Mouse (Mus musculus): ENCODE results near the gene 5031439G07Rik. TPM values are rescaled to one million over a fixed set of nuclear protein-coding genes. Genes with fewer than 3 reads are reported as not detected.

The 5031439G07Rik gene
- polyA plus RNA-seq, 1 experiment from 2014 or later = 19.0 TPM

DNA sequence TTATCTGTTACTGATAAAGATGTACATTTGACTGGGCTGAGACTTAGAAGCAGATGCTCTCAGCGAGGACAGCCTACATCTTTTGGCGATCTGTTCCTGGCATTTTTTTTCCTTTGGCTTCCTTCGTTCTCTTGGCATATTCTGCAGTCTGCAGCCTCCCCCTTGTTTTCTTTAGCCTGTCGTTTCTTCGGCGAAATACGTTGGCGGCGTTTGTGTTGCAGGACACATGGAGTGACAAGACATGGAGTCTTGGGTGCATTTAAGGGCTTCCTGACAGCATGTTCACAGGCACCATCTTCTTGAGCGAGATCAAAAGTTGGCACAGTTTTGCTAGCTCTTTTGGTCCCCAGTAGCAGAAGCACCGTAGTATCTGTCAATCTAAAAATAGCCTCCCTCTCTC is 27.4 kb upstream of the 5031439G07Rik start:
- WGBS = 91% methylated on average over 11 of the region's 11 CpGs
- Histone ChIP-seq H3K4me3 (replicated peaks) (no peak overlapping the region), H3K27me3 (peaks cover 26% of the 10 kb centered on the region), H3K4me2 (replicated peaks) (no peak overlapping the region), H3K4me1 (replicated peaks) (peaks cover 11% of the 10 kb centered on the region), H3K9ac (replicated peaks) (no peak overlapping the region), H3K27ac (no peak overlapping the region), H3K36me3 (no peaks in the 10 kb centered on the region), H3K9me3 (no peaks in the 10 kb centered on the region)
- no peak for ATAC-seq

DNA sequence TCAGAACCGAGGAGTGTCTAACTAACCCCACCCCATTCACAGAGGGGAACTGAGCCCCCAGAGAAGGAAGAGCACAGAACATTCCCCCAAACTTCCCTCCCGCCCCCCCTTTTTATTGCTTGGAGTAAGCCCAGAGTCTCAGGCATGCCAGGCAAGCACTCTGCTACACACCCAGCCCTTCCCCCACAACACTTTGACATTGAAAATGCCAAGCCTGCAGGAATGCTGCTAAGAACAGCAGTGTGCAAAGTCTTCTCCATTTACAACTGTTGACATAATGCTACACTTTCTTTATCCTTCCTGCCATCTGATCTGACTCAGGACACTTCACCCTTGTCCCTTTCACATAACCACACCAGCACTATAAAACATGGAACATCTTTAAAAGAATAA is 24.3 kb upstream of the 5031439G07Rik start:
- Histone ChIP-seq H3K4me1 (replicated peaks) (peaks cover 11% of the 10 kb centered on the region), H3K27me3 (peaks cover 20% of the 10 kb centered on the region), H3K4me3 (replicated peaks) (no peak overlapping the region), H3K9me3 (no peaks in the 10 kb centered on the region), H3K27ac (no peak overlapping the region), H3K9ac (replicated peaks) (no peak overlapping the region), H3K36me3 (no peaks in the 10 kb centered on the region), H3K4me2 (replicated peaks) (no peak overlapping the region)
- 46% methylated on average over 2 of the region's 2 CpGs for WGBS
- ATAC-seq = no peak

DNA sequence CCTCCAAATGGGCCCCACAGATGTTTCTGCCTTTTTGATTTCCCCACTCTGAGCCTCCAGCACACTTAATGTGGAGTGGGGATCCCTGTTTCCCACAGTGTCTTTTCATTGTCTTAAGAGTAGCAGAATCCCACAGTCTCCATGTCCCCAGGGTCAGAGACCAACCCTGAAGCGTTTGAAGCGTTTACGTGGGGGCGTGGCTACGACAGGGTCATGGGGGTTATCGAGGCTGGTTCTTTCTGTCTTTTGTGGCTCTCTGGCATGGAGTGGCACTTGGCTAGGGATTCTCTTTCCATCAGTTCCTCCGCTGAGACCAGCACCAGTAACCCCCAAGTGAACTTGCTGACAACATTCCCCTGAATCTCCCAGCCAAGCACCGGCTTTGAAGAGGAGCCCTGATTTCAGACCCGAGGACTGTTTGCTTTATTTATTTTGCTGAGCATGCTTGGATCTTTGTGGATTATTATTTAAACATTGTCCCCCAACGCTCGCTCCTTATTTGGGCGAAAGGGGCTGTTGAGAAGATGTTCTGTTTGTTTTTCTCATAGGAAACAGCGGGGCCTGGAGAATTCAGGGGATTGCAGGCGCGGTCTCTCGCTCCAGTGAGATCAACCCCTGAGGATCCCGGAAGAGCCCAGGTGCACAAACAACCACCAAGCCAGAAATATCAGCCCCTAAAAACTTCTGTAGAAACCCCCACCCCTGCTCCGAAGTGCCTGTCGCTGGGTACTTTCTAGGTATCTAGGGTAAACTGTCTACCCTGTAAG is 23.7 kb upstream of the 5031439G07Rik start:
- Histone ChIP-seq H3K36me3 (no peaks in the 10 kb centered on the region), H3K27ac (no peak overlapping the region), H3K9me3 (no peaks in the 10 kb centered on the region), H3K27me3 (peaks cover 15% of the 10 kb centered on the region), H3K4me2 (replicated peaks) (no peak overlapping the region), H3K4me1 (replicated peaks) (peaks cover 10% of the 10 kb centered on the region), H3K4me3 (replicated peaks) (no peak overlapping the region), H3K9ac (replicated peaks) (no peak overlapping the region)
- ATAC-seq = no peak
- 43% methylated on average over 19 of the region's 19 CpGs for WGBS

- Histone ChIP-seq H3K27ac (no peak overlapping the region), H3K36me3 (no peaks in the 10 kb centered on the region), H3K4me1 (replicated peaks) (peaks cover 10% of the 10 kb centered on the region), H3K4me2 (replicated peaks) (no peak overlapping the region), H3K9ac (replicated peaks) (no peak overlapping the region), H3K27me3 (no peaks in the 10 kb centered on the region), H3K4me3 (replicated peaks) (no peak overlapping the region), H3K9me3 (no peaks in the 10 kb centered on the region)
- ATAC-seq = no peak
- 83% methylated on average over 8 of the region's 8 CpGs for WGBS
Observed at GRCm38 (mm10) chr15:85009666-85010065, 21.3 kb upstream of the 5031439G07Rik start.

- WGBS = 20% methylated on average over 29 of the region's 29 CpGs
- H3K4me3 ChIP-seq (replicated peaks) = no peak overlapping the region
- ATAC-seq = no peak
- H3K36me3 ChIP-seq = no peaks in the 10 kb centered on the region
- peaks cover 26% of the 10 kb centered on the region; the same call in 1 of the 2 replicates for H3K27me3 ChIP-seq
- no peaks in the 10 kb centered on the region for H3K4me1 ChIP-seq (replicated peaks)
- no peak overlapping the region for H3K4me2 ChIP-seq (replicated peaks)
- no peak overlapping the region for H3K27ac ChIP-seq
- no peak overlapping the region for H3K9ac ChIP-seq (replicated peaks)
- no peaks in the 10 kb centered on the region for H3K9me3 ChIP-seq
Observed at GRCm38 (mm10) chr15:85000984-85001982, 12.9 kb upstream of the 5031439G07Rik start.

- ATAC-seq = no peak
- no peaks in the 10 kb centered on the region for H3K36me3 ChIP-seq
- no peak overlapping the region for H3K4me2 ChIP-seq (replicated peaks)
- no peaks in the 10 kb centered on the region for H3K9me3 ChIP-seq
- H3K27me3 ChIP-seq = peaks cover 30% of the 10 kb centered on the region; the same call in 1 of the 2 replicates
- no peak overlapping the region for H3K9ac ChIP-seq (replicated peaks)
- H3K4me1 ChIP-seq (replicated peaks) = no peaks in the 10 kb centered on the region
- H3K27ac ChIP-seq = no peak overlapping the region
- no peak overlapping the region for H3K4me3 ChIP-seq (replicated peaks)
- 61% methylated on average over 7 of the region's 7 CpGs for WGBS
Observed at GRCm38 (mm10) chr15:84999911-85000310, 11.6 kb upstream of the 5031439G07Rik start.

- ATAC-seq = no peak
- Histone ChIP-seq H3K27ac (no peak overlapping the region), H3K9ac (replicated peaks) (no peak overlapping the region), H3K4me1 (replicated peaks) (no peaks in the 10 kb centered on the region), H3K4me2 (replicated peaks) (no peak overlapping the region), H3K27me3 (peaks cover 39% of the 10 kb centered on the region; the same call in 1 of the 2 replicates), H3K9me3 (no peaks in the 10 kb centered on the region), H3K36me3 (no peaks in the 10 kb centered on the region), H3K4me3 (replicated peaks) (no peak overlapping the region)
- WGBS = 78% methylated on average over 14 of the region's 14 CpGs
Observed at GRCm38 (mm10) chr15:84997768-84998454, 9.6 kb upstream of the 5031439G07Rik start.

DNA sequence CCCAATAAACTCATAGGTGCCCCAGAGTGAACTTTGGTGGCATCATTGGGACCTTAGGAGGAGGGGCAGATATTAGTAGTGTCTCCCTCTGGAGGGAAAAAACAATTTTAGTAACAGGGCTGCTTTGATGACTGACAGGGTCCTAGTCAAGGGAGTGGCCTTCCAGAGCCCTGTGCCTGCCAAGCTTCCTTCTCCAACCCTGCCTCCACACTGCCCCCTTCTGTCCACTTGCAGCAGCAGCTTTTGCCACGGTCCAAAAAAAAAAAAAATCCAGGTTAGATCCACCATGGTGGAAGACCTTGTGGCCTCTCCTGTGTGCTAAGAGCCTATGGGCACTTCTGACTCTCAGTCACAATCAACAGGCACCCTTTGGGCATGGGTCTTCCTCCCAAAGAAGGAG is 7.6 kb upstream of the 5031439G07Rik start:
- WGBS = 0% methylated on average over 1 of the region's 1 CpGs
- no peak for ATAC-seq
- H3K4me2 ChIP-seq (replicated peaks) = no peak overlapping the region

DNA sequence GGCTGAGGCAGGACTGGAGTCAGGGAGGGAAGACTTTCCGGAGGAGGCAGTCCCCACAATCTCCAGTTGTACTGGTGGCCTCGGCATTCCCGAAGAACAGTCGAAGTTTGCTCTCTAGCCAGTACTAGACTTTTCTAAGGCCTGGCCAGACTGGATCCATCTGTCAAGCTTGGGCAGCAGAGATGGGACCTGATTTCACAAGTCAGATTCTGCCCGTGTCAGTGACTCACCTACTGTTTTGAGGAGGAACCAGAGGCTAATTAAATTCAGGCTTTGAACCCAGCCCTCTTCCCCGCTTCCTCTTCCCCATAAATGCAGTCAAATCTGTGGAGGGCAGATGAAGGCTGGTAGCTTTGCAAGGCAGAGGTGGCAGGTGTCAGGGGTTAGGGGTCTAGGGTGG is 6.7 kb upstream of the 5031439G07Rik start:
- Histone ChIP-seq H3K4me3 (replicated peaks) (no peak overlapping the region), H3K27ac (no peak overlapping the region), H3K9me3 (no peaks in the 10 kb centered on the region), H3K4me2 (replicated peaks) (no peak overlapping the region), H3K36me3 (no peaks in the 10 kb centered on the region), H3K27me3 (peaks cover 25% of the 10 kb centered on the region; the same call in 1 of the 2 replicates), H3K4me1 (replicated peaks) (no peaks in the 10 kb centered on the region), H3K9ac (replicated peaks) (no peak overlapping the region)
- ATAC-seq = no peak
- WGBS = 57% methylated on average over 6 of the region's 6 CpGs

More for the DNA sequence above, 7.6 kb upstream of the 5031439G07Rik start:
- Histone ChIP-seq H3K9ac (replicated peaks) (no peak overlapping the region), H3K36me3 (no peaks in the 10 kb centered on the region), H3K27ac (no peak overlapping the region), H3K9me3 (no peaks in the 10 kb centered on the region), H3K27me3 (peaks cover 28% of the 10 kb centered on the region; the same call in 1 of the 2 replicates), H3K4me3 (replicated peaks) (no peak overlapping the region), H3K4me1 (replicated peaks) (no peaks in the 10 kb centered on the region)

DNA sequence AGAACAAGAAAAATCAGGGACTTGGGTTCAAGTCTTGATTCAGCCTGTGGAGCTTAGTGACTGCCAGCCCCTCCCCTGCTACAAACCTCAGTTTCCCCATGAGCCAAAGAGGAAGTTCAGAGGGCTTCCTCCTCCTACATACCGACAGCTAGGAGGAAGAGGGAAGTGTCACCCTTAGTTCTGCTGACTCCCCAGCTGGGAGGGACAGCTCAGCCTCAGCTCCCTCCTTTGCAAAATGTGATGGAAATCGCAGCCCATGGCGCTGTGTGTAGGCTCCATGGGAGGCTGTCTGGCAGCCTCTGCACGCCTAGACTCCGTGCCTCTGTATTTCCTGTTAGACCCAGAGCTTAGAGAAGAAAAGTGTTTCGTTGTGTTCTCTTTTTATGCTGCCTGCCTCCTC is 6.1 kb upstream of the 5031439G07Rik start:
- Histone ChIP-seq H3K4me1 (replicated peaks) (peaks cover 4% of the 10 kb centered on the region), H3K4me3 (replicated peaks) (no peak overlapping the region), H3K9ac (replicated peaks) (no peak overlapping the region), H3K27ac (no peak overlapping the region), H3K4me2 (replicated peaks) (no peak overlapping the region), H3K9me3 (no peaks in the 10 kb centered on the region), H3K36me3 (no peaks in the 10 kb centered on the region), H3K27me3 (peaks cover 25% of the 10 kb centered on the region; the same call in 1 of the 2 replicates)
- ATAC-seq = no peak
- WGBS = 49% methylated on average over 6 of the region's 6 CpGs

- 40% methylated on average over 7 of the region's 7 CpGs for WGBS
- H3K27me3 ChIP-seq = peaks cover 15% of the 10 kb centered on the region
- no peak overlapping the region for H3K9ac ChIP-seq (replicated peaks)
- no peaks in the 10 kb centered on the region for H3K36me3 ChIP-seq
- H3K4me3 ChIP-seq (replicated peaks) = no peak overlapping the region
- no peak for ATAC-seq
- peaks cover 40% of the 10 kb centered on the region for H3K4me1 ChIP-seq (replicated peaks)
- H3K4me2 ChIP-seq (replicated peaks) = no peak overlapping the region
- no peaks in the 10 kb centered on the region for H3K9me3 ChIP-seq
- no peak overlapping the region for H3K27ac ChIP-seq
Observed at GRCm38 (mm10) chr15:84989771-84990170, 1.4 kb upstream of the 5031439G07Rik start.
